Mouse (Mus musculus): Measurements from ENCODE around the gene Riok2.

GRCm38 (mm10) chr17:17441876-17442498, 67.9 kb downstream of the Riok2 start:
- TF ChIP-seq POLR2A (IDR thresholded peaks at IDR 0.05; ENCODE audit: low read depth, low read length) (no peak), CTCF (conservative IDR thresholded peaks at IDR 0.05; ENCODE audit: insufficient read depth, insufficient read length, low read depth, low read length) (no peak)
